In the genomic region with DNA sequence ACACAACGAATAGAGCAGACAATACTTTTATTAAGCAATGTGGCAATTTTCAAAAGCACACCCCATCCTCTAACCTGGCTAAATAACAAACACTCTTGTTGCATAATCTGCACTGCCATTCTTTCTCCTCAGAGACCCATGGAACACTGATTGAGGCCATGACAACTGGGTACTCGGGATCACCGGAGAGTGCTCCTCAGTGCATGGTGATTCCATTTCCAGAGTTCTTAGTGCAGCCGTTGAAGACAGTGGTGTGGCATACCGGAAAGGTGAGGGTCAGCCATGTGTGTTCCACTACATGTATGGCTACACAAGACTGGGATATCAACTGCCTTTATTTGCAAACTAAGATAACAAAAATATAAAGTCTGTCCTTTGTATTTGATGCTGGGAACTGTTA, we compare ENCODE assay signal across 18 mouse cellular contexts.
DNase-seq lines count a peak whose midpoint lies in the region; ATAC-seq lines count a peak whose summit lies in the region.
"Had no signal": no experiment of that assay in that cellular context is flagged by ENCODE, and none has a peak within 500 bp of the region (broad histone marks: within the 10 kb centered on the region; RNA-seq: fewer than 3 reads in every experiment).

No protein-coding gene starts in this region.

- H3K4me1 ChIP-seq in forebrain, embryonic 14.5 days (ENCODE audit: control insufficient read depth, insufficient read depth, low read length): peaks cover 10% of the 10 kb centered on the region; the same call in 1 of the 2 replicates
- H3K4me1 ChIP-seq in forebrain, embryonic 10.5 days: peaks cover 10% of the 10 kb centered on the region
- H3K4me1 ChIP-seq in heart, embryonic 13.5 days: peaks cover 10% of the 10 kb centered on the region
- H3K4me1 ChIP-seq in hindbrain, embryonic 11.5 days (replicated peaks; ENCODE audit: control insufficient read depth, insufficient read depth, low read length): no peaks in the 10 kb centered on the region
- H3K4me1 ChIP-seq in hindbrain, embryonic 12.5 days: no peaks in the 10 kb centered on the region; the same call in 1 of the 2 replicates
- peaks cover 9% of the 10 kb centered on the region; the same call in 1 of the 2 replicates for H3K4me1 ChIP-seq in midbrain, embryonic 12.5 days
- 0 out of 2 replicates have a peak, but pooled peaks cover 9% of the 10 kb centered on the region for H3K4me1 ChIP-seq in midbrain, embryonic 15.5 days
- H3K4me1 ChIP-seq: embryonic facial prominence, embryonic 13.5 days; heart, embryonic 15.5 days; intestine, embryonic 15.5 days had no signal

- H3K27ac ChIP-seq in forebrain, embryonic 14.5 days (ENCODE audit: low read depth, low read length): no peak overlapping the region
- H3K27ac ChIP-seq in forebrain, embryonic 10.5 days: no peak overlapping the region
- H3K27ac ChIP-seq in heart, embryonic 13.5 days (replicated peaks): peak overlapping the region; percentile 65
- H3K27ac ChIP-seq in hindbrain, embryonic 11.5 days (ENCODE audit: low read depth, low read length): no peak overlapping the region
- no peak overlapping the region for H3K27ac ChIP-seq in hindbrain, embryonic 12.5 days
- peak overlapping the region; percentile 20; the same call in 1 of the 2 replicates for H3K27ac ChIP-seq in midbrain, embryonic 12.5 days (replicated peaks)
- H3K27ac ChIP-seq in midbrain, embryonic 15.5 days: no peak overlapping the region
- H3K27ac ChIP-seq: embryonic facial prominence, embryonic 13.5 days; heart, embryonic 15.5 days; intestine, embryonic 15.5 days had no signal

- no peaks in the 10 kb centered on the region for H3K9me3 ChIP-seq in forebrain, embryonic 14.5 days (replicated peaks; ENCODE audit: control insufficient read depth, low read length)
- no peaks in the 10 kb centered on the region for H3K9me3 ChIP-seq in forebrain, embryonic 10.5 days
- peaks cover 10% of the 10 kb centered on the region; the same call in 1 of the 2 replicates for H3K9me3 ChIP-seq in heart, embryonic 13.5 days
- H3K9me3 ChIP-seq in hindbrain, embryonic 11.5 days (ENCODE audit: control insufficient read depth, low read length): no peaks in the 10 kb centered on the region
- H3K9me3 ChIP-seq in hindbrain, embryonic 12.5 days (replicated peaks): no peaks in the 10 kb centered on the region
- no peaks in the 10 kb centered on the region for H3K9me3 ChIP-seq in midbrain, embryonic 12.5 days
- H3K9me3 ChIP-seq in midbrain, embryonic 15.5 days: no peaks in the 10 kb centered on the region
- H3K9me3 ChIP-seq: embryonic facial prominence, embryonic 13.5 days; heart, embryonic 15.5 days; intestine, embryonic 15.5 days had no signal

- H3K4me2 ChIP-seq in forebrain, embryonic 14.5 days (ENCODE audit: low read length): no peak overlapping the region
- no peak overlapping the region for H3K4me2 ChIP-seq in heart, embryonic 13.5 days
- H3K4me2 ChIP-seq in hindbrain, embryonic 11.5 days (replicated peaks; ENCODE audit: low read depth, low read length): no peak overlapping the region
- H3K4me2 ChIP-seq in hindbrain, embryonic 12.5 days (replicated peaks): no peak overlapping the region
- no peak overlapping the region for H3K4me2 ChIP-seq in midbrain, embryonic 12.5 days (replicated peaks)
- no peak overlapping the region for H3K4me2 ChIP-seq in midbrain, embryonic 15.5 days
- H3K4me2 ChIP-seq: embryonic facial prominence, embryonic 13.5 days; heart, embryonic 15.5 days; intestine, embryonic 15.5 days had no signal

- H3K4me3 ChIP-seq in forebrain, embryonic 14.5 days (ENCODE audit: low read depth, low read length): no peak overlapping the region
- H3K4me3 ChIP-seq in forebrain, embryonic 10.5 days: no peak overlapping the region
- H3K4me3 ChIP-seq in heart, embryonic 13.5 days: no peak overlapping the region
- H3K4me3 ChIP-seq in hindbrain, embryonic 11.5 days (ENCODE audit: low read depth, low read length): no peak overlapping the region
- no peak overlapping the region for H3K4me3 ChIP-seq in hindbrain, embryonic 12.5 days
- no peak overlapping the region for H3K4me3 ChIP-seq in midbrain, embryonic 12.5 days
- H3K4me3 ChIP-seq in midbrain, embryonic 15.5 days: no peak overlapping the region
- H3K4me3 ChIP-seq: embryonic facial prominence, embryonic 13.5 days; heart, embryonic 15.5 days; intestine, embryonic 15.5 days had no signal

- H3K36me3 ChIP-seq in forebrain, embryonic 14.5 days (ENCODE audit: control insufficient read depth, insufficient read depth, low read length): no peaks in the 10 kb centered on the region
- H3K36me3 ChIP-seq in forebrain, embryonic 10.5 days (replicated peaks): no peaks in the 10 kb centered on the region
- H3K36me3 ChIP-seq in heart, embryonic 13.5 days: no peaks in the 10 kb centered on the region
- no peaks in the 10 kb centered on the region for H3K36me3 ChIP-seq in hindbrain, embryonic 11.5 days (ENCODE audit: control insufficient read depth, insufficient read depth, low read length)
- no peaks in the 10 kb centered on the region for H3K36me3 ChIP-seq in hindbrain, embryonic 12.5 days
- no peaks in the 10 kb centered on the region for H3K36me3 ChIP-seq in midbrain, embryonic 12.5 days
- no peaks in the 10 kb centered on the region for H3K36me3 ChIP-seq in midbrain, embryonic 15.5 days (replicated peaks)
- H3K36me3 ChIP-seq: embryonic facial prominence, embryonic 13.5 days; heart, embryonic 15.5 days; intestine, embryonic 15.5 days had no signal

- 50% methylated on average over 5 of the region's 5 CpGs for WGBS in forebrain, embryonic 14.5 days
- 81% methylated on average over 5 of the region's 5 CpGs for WGBS in forebrain, embryonic 10.5 days
- 75% methylated on average over 5 of the region's 5 CpGs for WGBS in heart, embryonic 13.5 days
- 77% methylated on average over 5 of the region's 5 CpGs for WGBS in hindbrain, embryonic 11.5 days
- 69% methylated on average over 5 of the region's 5 CpGs for WGBS in hindbrain, embryonic 12.5 days
- 63% methylated on average over 5 of the region's 5 CpGs for WGBS in midbrain, embryonic 12.5 days
- WGBS in midbrain, embryonic 15.5 days: 47% methylated on average over 5 of the region's 5 CpGs

- intact Hi-C loops in heart, postnatal 14 days (cut with DNase I): no loop called here

- H3K9ac ChIP-seq in forebrain, embryonic 14.5 days (ENCODE audit: low read length): no peak overlapping the region
- no peak overlapping the region for H3K9ac ChIP-seq in heart, embryonic 13.5 days
- no peak overlapping the region for H3K9ac ChIP-seq in hindbrain, embryonic 11.5 days (ENCODE audit: low read depth, low read length)
- no peak overlapping the region for H3K9ac ChIP-seq in hindbrain, embryonic 12.5 days
- H3K9ac ChIP-seq in midbrain, embryonic 12.5 days (replicated peaks): no peak overlapping the region
- no peak overlapping the region for H3K9ac ChIP-seq in midbrain, embryonic 15.5 days
- H3K9ac ChIP-seq: embryonic facial prominence, embryonic 13.5 days; heart, embryonic 15.5 days; intestine, embryonic 15.5 days had no signal

- 0 out of 2 replicates have a peak, but pooled peaks have one; percentile 26 for ATAC-seq in forebrain, embryonic 14.5 days
- ATAC-seq in heart, embryonic 13.5 days (ENCODE audit: extremely low read depth, insufficient number of reproducible peaks, low FRiP score, low TSS enrichment): no peak
- ATAC-seq in hindbrain, embryonic 11.5 days (ENCODE audit: low FRiP score): peak; percentile 39; the same call in 1 of the 2 replicates
- no peak for ATAC-seq in hindbrain, embryonic 12.5 days (ENCODE audit: low FRiP score)
- peak; percentile 55; the same call in 1 of the 2 replicates for ATAC-seq in midbrain, embryonic 12.5 days (ENCODE audit: low FRiP score, low read depth)
- no peak for ATAC-seq in midbrain, embryonic 15.5 days (replicated peaks)
- ATAC-seq: intestine, embryonic 15.5 days had no signal

- no peak for DNase-seq in forebrain, embryonic 14.5 days (ENCODE audit: low spot score)
- no peak for DNase-seq in forebrain, embryonic 10.5 days (ENCODE audit: extremely low spot score, low spot score)
- no peak for DNase-seq in heart, postnatal 14 days
- DNase-seq in hindbrain, embryonic 11.5 days (ENCODE audit: low spot score): peak; percentile 15
- DNase-seq: adrenal gland, postnatal 10 days; cerebellum, adult 11-12 months; cerebellum, adult 9-11 months; cerebellum, postnatal 36 days; gastrocnemius, postnatal 10 days; heart, adult 18-20 months; kidney, adult 18-20 months had no signal

- no peaks in the 10 kb centered on the region for H3K27me3 ChIP-seq in forebrain, embryonic 14.5 days (replicated peaks; ENCODE audit: control insufficient read depth, insufficient read depth, low read length)
- no peaks in the 10 kb centered on the region for H3K27me3 ChIP-seq in forebrain, embryonic 10.5 days (ENCODE audit: poor library complexity, severe bottlenecking)
- H3K27me3 ChIP-seq in heart, embryonic 13.5 days (replicated peaks): no peaks in the 10 kb centered on the region
- no peaks in the 10 kb centered on the region for H3K27me3 ChIP-seq in hindbrain, embryonic 11.5 days (ENCODE audit: control insufficient read depth, insufficient read depth, low read length)
- H3K27me3 ChIP-seq in hindbrain, embryonic 12.5 days: no peaks in the 10 kb centered on the region
- no peaks in the 10 kb centered on the region for H3K27me3 ChIP-seq in midbrain, embryonic 12.5 days
- no peaks in the 10 kb centered on the region for H3K27me3 ChIP-seq in midbrain, embryonic 15.5 days (replicated peaks)
- H3K27me3 ChIP-seq: embryonic facial prominence, embryonic 13.5 days; heart, embryonic 15.5 days; intestine, embryonic 15.5 days had no signal

Comparison
In these comparisons a context has a peak if more than half of its experiments do, and no peak if none do; other contexts are left out.
1. ATAC-seq: peak in forebrain, embryonic 14.5 days (single experiment), hindbrain, embryonic 11.5 days (single experiment) and midbrain, embryonic 12.5 days (single experiment); none in heart, embryonic 13.5 days (single experiment), hindbrain, embryonic 12.5 days (single experiment) and midbrain, embryonic 15.5 days (single experiment).
2. H3K27ac ChIP-seq: peak in heart, embryonic 13.5 days (single experiment) and midbrain, embryonic 12.5 days (single experiment); none in forebrain, embryonic 14.5 days (single experiment), forebrain, embryonic 10.5 days (single experiment), hindbrain, embryonic 11.5 days (single experiment), hindbrain, embryonic 12.5 days (single experiment) and midbrain, embryonic 15.5 days (single experiment).